11 mouse cellular contexts compared by ENCODE assay signal in the genomic region with DNA sequence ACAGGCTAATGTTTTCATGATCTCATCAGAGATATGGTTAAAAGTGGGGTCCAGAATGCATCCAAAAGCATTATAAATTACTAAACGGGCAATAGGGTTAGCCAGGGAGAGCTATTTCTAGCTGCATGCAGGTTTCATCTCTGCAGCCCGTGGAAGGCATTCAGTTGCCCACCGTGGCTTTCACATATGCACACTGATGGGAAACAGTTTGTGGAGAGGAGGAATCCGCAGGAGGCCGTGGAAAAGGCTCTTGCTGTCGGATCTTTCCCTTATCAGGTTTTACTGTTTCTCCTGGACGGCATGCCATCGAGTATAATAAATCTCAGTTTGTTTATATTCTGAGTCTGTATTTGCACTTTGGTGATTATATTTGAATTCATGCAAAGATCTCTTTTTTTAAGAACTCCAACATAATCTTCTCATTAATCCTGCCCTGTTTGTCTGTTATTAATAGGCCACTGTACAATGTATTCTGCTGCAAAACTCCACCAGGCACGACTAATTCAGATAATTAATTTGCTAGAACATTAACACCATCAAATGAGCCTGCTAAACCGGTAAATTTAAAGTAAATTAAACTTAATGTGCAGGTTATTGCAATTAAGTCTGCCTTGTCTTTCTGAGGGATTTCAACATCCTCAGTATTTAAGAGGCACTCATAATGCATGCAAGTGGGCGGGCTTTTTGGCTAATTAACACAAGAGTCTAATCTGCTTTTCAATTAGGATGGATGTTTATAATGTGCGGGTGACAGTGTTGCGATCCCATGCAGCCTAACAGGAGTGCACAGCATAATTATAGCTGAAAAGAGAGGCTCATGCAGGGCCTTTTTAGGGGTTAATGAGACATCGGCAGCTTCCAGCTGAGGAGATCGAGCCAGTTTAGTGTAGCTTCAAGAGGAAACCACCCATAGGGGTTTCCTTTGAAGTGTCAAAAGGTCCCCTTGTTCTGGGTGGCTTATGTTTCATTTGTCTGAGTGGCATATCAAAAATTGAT.
DNase-seq lines count a peak whose midpoint lies in the region; ATAC-seq and TF ChIP-seq lines count a peak whose summit lies in the region.
"Had no signal": no experiment of that assay in that cellular context is flagged by ENCODE, and none has a peak within 500 bp of the region (broad histone marks: within the 10 kb centered on the region; RNA-seq: fewer than 3 reads in every experiment).

No protein-coding gene starts in this region.

- peaks cover 22% of the 10 kb centered on the region; the same call in 1 of the 2 replicates for H3K27me3 ChIP-seq in hindbrain, embryonic 13.5 days
- H3K27me3 ChIP-seq in midbrain, embryonic 16.5 days (ENCODE audit: control insufficient read depth, insufficient read depth, low read depth, low read length): no peaks in the 10 kb centered on the region
- H3K27me3 ChIP-seq: heart, embryonic 13.5 days had no signal

- DNase-seq in brain, embryonic 14.5 days (ENCODE audit: low read depth): peak; percentile 97
- peak; percentile 5 for DNase-seq in embryo, embryonic 11.5 days (ENCODE audit: low read depth, low spot score)
- DNase-seq in T-cell, adult 2 months (ENCODE audit: low spot score): no peak
- no peak for DNase-seq in layer of hippocampus, adult 2 months (ENCODE audit: low spot score in 2 of 2)
- no peak for DNase-seq in thymus, postnatal 25 days
- DNase-seq: lung, adult 18-20 months; thymus, adult 18-20 months had no signal

- no peak overlapping the region for H3K9ac ChIP-seq in hindbrain, embryonic 13.5 days
- H3K9ac ChIP-seq in midbrain, embryonic 16.5 days (ENCODE audit: low read depth, low read length): no peak overlapping the region
- H3K9ac ChIP-seq: heart, embryonic 13.5 days had no signal

- H3K9me3 ChIP-seq in hindbrain, embryonic 13.5 days: no peaks in the 10 kb centered on the region
- no peaks in the 10 kb centered on the region for H3K9me3 ChIP-seq in midbrain, embryonic 16.5 days (replicated peaks; ENCODE audit: control insufficient read depth, low read length, poor library complexity, severe bottlenecking)
- H3K9me3 ChIP-seq: heart, embryonic 13.5 days had no signal

- no peak for TF ChIP-seq POLR2A in brain, embryonic 14.5 days (IDR thresholded peaks at IDR 0.05; ENCODE audit: borderline replicate concordance, extremely low read depth, insufficient read depth, insufficient read length, poor library complexity, severe bottlenecking)

- H3K4me2 ChIP-seq in hindbrain, embryonic 13.5 days: 0 out of 2 replicates have a peak overlapping the region, but pooled peaks have one; percentile 8
- H3K4me2 ChIP-seq in midbrain, embryonic 16.5 days (ENCODE audit: low read length): peak overlapping the region; percentile 5; the same call in 1 of the 2 replicates
- H3K4me2 ChIP-seq: heart, embryonic 13.5 days had no signal

- H3K4me3 ChIP-seq in hindbrain, embryonic 13.5 days: no peak overlapping the region
- no peak overlapping the region for H3K4me3 ChIP-seq in midbrain, embryonic 16.5 days (ENCODE audit: low read depth, low read length)
- H3K4me3 ChIP-seq in layer of hippocampus, adult 2 months: no peak overlapping the region
- H3K4me3 ChIP-seq: heart, embryonic 13.5 days had no signal

- no peak for TF ChIP-seq CTCF in brain, embryonic 14.5 days (IDR thresholded peaks at IDR 0.05; ENCODE audit: borderline replicate concordance, extremely low read depth, insufficient read depth, insufficient read length)
- TF ChIP-seq CTCF in layer of hippocampus, adult 2 months (conservative IDR thresholded peaks at IDR 0.05): no peak

- no peak overlapping the region for H3K27ac ChIP-seq in hindbrain, embryonic 13.5 days
- H3K27ac ChIP-seq in midbrain, embryonic 16.5 days (ENCODE audit: low read length): no peak overlapping the region
- H3K27ac ChIP-seq in layer of hippocampus, adult 2 months: no peak overlapping the region
- H3K27ac ChIP-seq: heart, embryonic 13.5 days had no signal

- peak; percentile 88 for ATAC-seq in hindbrain, embryonic 13.5 days (ENCODE audit: low FRiP score)
- ATAC-seq in midbrain, embryonic 16.5 days: peak; percentile 92
- ATAC-seq: intestine, embryonic 16.5 days had no signal

- 29% methylated on average over 15 of the region's 15 CpGs for whole genome bisulfite sequencing in hindbrain, embryonic 13.5 days
- WGBS in midbrain, embryonic 16.5 days: 23% methylated on average over 15 of the region's 15 CpGs

- no peaks in the 10 kb centered on the region for H3K36me3 ChIP-seq in hindbrain, embryonic 13.5 days
- H3K36me3 ChIP-seq in midbrain, embryonic 16.5 days (ENCODE audit: control insufficient read depth, insufficient read depth, low read length): no peaks in the 10 kb centered on the region
- H3K36me3 ChIP-seq: heart, embryonic 13.5 days had no signal

- H3K4me1 ChIP-seq in hindbrain, embryonic 13.5 days (replicated peaks): peaks cover 22% of the 10 kb centered on the region
- peaks cover 8% of the 10 kb centered on the region; the same call in 1 of the 2 replicates for H3K4me1 ChIP-seq in midbrain, embryonic 16.5 days (ENCODE audit: control insufficient read depth, insufficient read depth, low read length)
- H3K4me1 ChIP-seq: heart, embryonic 13.5 days had no signal

Comparison
In these comparisons a context has a peak if more than half of its experiments do, and no peak if none do; other contexts are left out.
1. DNase-seq: peak in brain, embryonic 14.5 days (single experiment) and embryo, embryonic 11.5 days (single experiment); none in T-cell, adult 2 months (single experiment), layer of hippocampus, adult 2 months (0 of 2) and thymus, postnatal 25 days (single experiment).